Mouse (Mus musculus): ENCODE measurements around the gene Tsga10. TPM values are rescaled to one million over a fixed set of nuclear protein-coding genes. Genes with fewer than 3 reads are reported as not detected.

Gene Tsga10
- 20.3 and 21.5 TPM in 2 replicates for polyA plus RNA-seq (2016; fragmentation: Nextera tagmentation; extraction: Ambion mirVana)

GRCm38 (mm10) chr1:37866286-37866685, at the start of gene Tsga10:
Gene Tsga10, minus strand, starts transcription at chr1:37866429.
- H3K4me2 ChIP-seq (replicated peaks), result peak within 1 kb of the TSS; percentile 70
- no peaks in the 10 kb centered on the region; the same call in 1 of the 2 replicates for H3K27me3 ChIP-seq
- H3K4me3 ChIP-seq, result peak within 1 kb of the TSS; percentile 68
- no peaks in the 10 kb centered on the region for H3K9me3 ChIP-seq (replicated peaks)
- ATAC-seq (ENCODE audit: low FRiP score), result no peak
- H3K27ac ChIP-seq, result peak within 1 kb of the TSS; percentile 91
- 84% methylated on average over 6 of the region's 6 CpGs for WGBS
- H3K36me3 ChIP-seq, result no peaks in the 10 kb centered on the region
- H3K9ac ChIP-seq, result peak within 1 kb of the TSS; percentile 76
- no peaks in the 10 kb centered on the region for H3K4me1 ChIP-seq

- Histone ChIP-seq H3K4me3 (no peak overlapping the region), H3K4me2 (replicated peaks) (no peak overlapping the region), H3K36me3 (no peaks in the 10 kb centered on the region), H3K27ac (no peak overlapping the region), H3K9ac (no peak overlapping the region), H3K4me1 (no peaks in the 10 kb centered on the region), H3K9me3 (replicated peaks) (no peaks in the 10 kb centered on the region), H3K27me3 (peaks cover 4% of the 10 kb centered on the region; the same call in 1 of the 2 replicates)
- WGBS, result 86% methylated on average over 2 of the region's 2 CpGs
- no peak for ATAC-seq (ENCODE audit: low FRiP score)
These were observed 46.5 kb upstream of the Tsga10 start for GRCm38 (mm10) chr1:37912751-37913150.

GRCm38 (mm10) chr1:37903178-37903577, 36.9 kb upstream of the Tsga10 start:
- H3K36me3 ChIP-seq, result peaks cover 21% of the 10 kb centered on the region
- no peak overlapping the region for H3K9ac ChIP-seq
- H3K4me3 ChIP-seq, result no peak overlapping the region
- no peak overlapping the region for H3K27ac ChIP-seq
- H3K4me1 ChIP-seq, result no peaks in the 10 kb centered on the region
- H3K4me2 ChIP-seq (replicated peaks), result no peak overlapping the region
- H3K9me3 ChIP-seq (replicated peaks), result no peaks in the 10 kb centered on the region
- H3K27me3 ChIP-seq, result no peaks in the 10 kb centered on the region
- ATAC-seq (ENCODE audit: low FRiP score), result no peak
- 33% methylated on average over 6 of the region's 6 CpGs for WGBS

GRCm38 (mm10) chr1:37900288-37900687, 34.1 kb upstream of the Tsga10 start:
- Histone ChIP-seq H3K4me2 (replicated peaks) (no peak overlapping the region), H3K4me1 (no peaks in the 10 kb centered on the region), H3K27ac (no peak overlapping the region), H3K9ac (no peak overlapping the region), H3K4me3 (no peak overlapping the region), H3K27me3 (no peaks in the 10 kb centered on the region), H3K36me3 (peaks cover 47% of the 10 kb centered on the region), H3K9me3 (replicated peaks) (no peaks in the 10 kb centered on the region)
- WGBS, result 52% methylated on average over 6 of the region's 6 CpGs
- no peak for ATAC-seq (ENCODE audit: low FRiP score)

- ATAC-seq (ENCODE audit: low FRiP score), result no peak
- peaks cover 52% of the 10 kb centered on the region for H3K36me3 ChIP-seq
These were observed 33.6 kb upstream of the Tsga10 start for GRCm38 (mm10) chr1:37899816-37900215.

GRCm38 (mm10) chr1:37894606-37895005, 28.4 kb upstream of the Tsga10 start:
- ATAC-seq (ENCODE audit: low FRiP score), result no peak
- H3K36me3 ChIP-seq, result peaks cover 51% of the 10 kb centered on the region
- H3K4me3 ChIP-seq, result no peak overlapping the region
- H3K27ac ChIP-seq, result no peak overlapping the region
- no peak overlapping the region for H3K4me2 ChIP-seq (replicated peaks)
- H3K9ac ChIP-seq, result no peak overlapping the region
- no peaks in the 10 kb centered on the region for H3K27me3 ChIP-seq
- peaks cover 15% of the 10 kb centered on the region for H3K4me1 ChIP-seq
- H3K9me3 ChIP-seq (replicated peaks), result no peaks in the 10 kb centered on the region

More at GRCm38 (mm10) chr1:37899816-37900215, 33.6 kb upstream of the Tsga10 start:
- no peaks in the 10 kb centered on the region for H3K4me1 ChIP-seq
- H3K4me3 ChIP-seq, result no peak overlapping the region
- H3K9me3 ChIP-seq (replicated peaks), result no peaks in the 10 kb centered on the region
- no peaks in the 10 kb centered on the region for H3K27me3 ChIP-seq
- H3K9ac ChIP-seq, result no peak overlapping the region
- no peak overlapping the region for H3K4me2 ChIP-seq (replicated peaks)
- H3K27ac ChIP-seq, result no peak overlapping the region
- WGBS, result 88% methylated on average over 4 of the region's 4 CpGs

- 79% methylated on average over 3 of the region's 3 CpGs for WGBS
- peaks cover 19% of the 10 kb centered on the region for H3K4me1 ChIP-seq
- H3K9me3 ChIP-seq (replicated peaks), result no peaks in the 10 kb centered on the region
- peak overlapping the region; percentile 67; the same call in 1 of the 2 replicates for H3K4me3 ChIP-seq
- ATAC-seq (ENCODE audit: low FRiP score), result no peak
- H3K36me3 ChIP-seq, result peaks cover 26% of the 10 kb centered on the region
- peak overlapping the region; percentile 77 for H3K4me2 ChIP-seq (replicated peaks)
- no peak overlapping the region for H3K9ac ChIP-seq
- H3K27ac ChIP-seq, result no peak overlapping the region
- no peaks in the 10 kb centered on the region for H3K27me3 ChIP-seq
These were observed 25.2 kb upstream of the Tsga10 start for GRCm38 (mm10) chr1:37891400-37891799.

GRCm38 (mm10) chr1:37890025-37890652, 23.9 kb upstream of the Tsga10 start, which contains the start of the genes Mitd1 and Mrpl30:
Gene Mitd1, minus strand, starts transcription at chr1:37890411.
Gene Mrpl30, plus strand, starts transcription at chr1:37890477.
- Histone ChIP-seq H3K36me3 (peaks cover 13% of the 10 kb centered on the region), H3K27me3 (no peaks in the 10 kb centered on the region), H3K4me3 (peak within 1 kb of the TSS; percentile 67), H3K27ac (peak within 1 kb of the TSS; percentile 80), H3K9ac (peak within 1 kb of the TSS; percentile 75), H3K4me1 (peaks cover 19% of the 10 kb centered on the region), H3K4me2 (replicated peaks) (peak within 1 kb of the TSS; percentile 77), H3K9me3 (replicated peaks) (no peaks in the 10 kb centered on the region)
- under 1% methylated on average over 41 of the region's 41 CpGs for WGBS
- ATAC-seq (ENCODE audit: low FRiP score), result peak; percentile 88

GRCm38 (mm10) chr1:37889206-37889605, 23.0 kb upstream of the Tsga10 start:
- no peak overlapping the region for H3K27ac ChIP-seq
- no peak for ATAC-seq (ENCODE audit: low FRiP score)
- H3K36me3 ChIP-seq, result peaks cover 10% of the 10 kb centered on the region; the same call in 1 of the 2 replicates
- peaks cover 19% of the 10 kb centered on the region for H3K4me1 ChIP-seq
- H3K4me3 ChIP-seq, result peak overlapping the region; percentile 67
- 80% methylated on average over 7 of the region's 7 CpGs for WGBS
- H3K4me2 ChIP-seq (replicated peaks), result peak overlapping the region; percentile 77
- H3K9ac ChIP-seq, result peak overlapping the region; percentile 75; the same call in 1 of the 2 replicates
- H3K27me3 ChIP-seq, result no peaks in the 10 kb centered on the region
- no peaks in the 10 kb centered on the region for H3K9me3 ChIP-seq (replicated peaks)

GRCm38 (mm10) chr1:37884451-37884850, 18.2 kb upstream of the Tsga10 start:
- Histone ChIP-seq H3K27ac (no peak overlapping the region), H3K36me3 (peaks cover 27% of the 10 kb centered on the region), H3K27me3 (no peaks in the 10 kb centered on the region), H3K4me1 (peaks cover 3% of the 10 kb centered on the region), H3K4me3 (no peak overlapping the region), H3K9me3 (replicated peaks) (no peaks in the 10 kb centered on the region), H3K4me2 (replicated peaks) (no peak overlapping the region), H3K9ac (no peak overlapping the region)
- ATAC-seq (ENCODE audit: low FRiP score), result no peak
- 77% methylated on average over 4 of the region's 4 CpGs for WGBS

- ATAC-seq (ENCODE audit: low FRiP score), result no peak
- WGBS, result 94% methylated on average over 4 of the region's 4 CpGs
- H3K36me3 ChIP-seq, result peaks cover 36% of the 10 kb centered on the region
These were observed 17.2 kb upstream of the Tsga10 start for GRCm38 (mm10) chr1:37883411-37883810.

GRCm38 (mm10) chr1:37877736-37878460, 11.7 kb upstream of the Tsga10 start:
- H3K9ac ChIP-seq, result no peak overlapping the region
- H3K27ac ChIP-seq, result no peak overlapping the region
- peaks cover 63% of the 10 kb centered on the region for H3K36me3 ChIP-seq
- no peaks in the 10 kb centered on the region for H3K27me3 ChIP-seq
- no peak overlapping the region for H3K4me2 ChIP-seq (replicated peaks)
- no peak for ATAC-seq (ENCODE audit: low FRiP score)
- 91% methylated on average over 13 of the region's 13 CpGs for WGBS
- no peak overlapping the region for H3K4me3 ChIP-seq
- H3K9me3 ChIP-seq (replicated peaks), result peaks cover 11% of the 10 kb centered on the region; the same call in 1 of the 2 replicates
- no peaks in the 10 kb centered on the region; the same call in 1 of the 2 replicates for H3K4me1 ChIP-seq

More at GRCm38 (mm10) chr1:37883411-37883810, 17.2 kb upstream of the Tsga10 start:
- H3K4me1 ChIP-seq, result no peaks in the 10 kb centered on the region
- no peak overlapping the region for H3K4me3 ChIP-seq
- H3K27me3 ChIP-seq, result no peaks in the 10 kb centered on the region
- H3K4me2 ChIP-seq (replicated peaks), result no peak overlapping the region
- no peaks in the 10 kb centered on the region for H3K9me3 ChIP-seq (replicated peaks)
- no peak overlapping the region for H3K9ac ChIP-seq
- no peak overlapping the region for H3K27ac ChIP-seq
